Mouse (Mus musculus): ENCODE measurements around the gene Ube2h.

DNA sequence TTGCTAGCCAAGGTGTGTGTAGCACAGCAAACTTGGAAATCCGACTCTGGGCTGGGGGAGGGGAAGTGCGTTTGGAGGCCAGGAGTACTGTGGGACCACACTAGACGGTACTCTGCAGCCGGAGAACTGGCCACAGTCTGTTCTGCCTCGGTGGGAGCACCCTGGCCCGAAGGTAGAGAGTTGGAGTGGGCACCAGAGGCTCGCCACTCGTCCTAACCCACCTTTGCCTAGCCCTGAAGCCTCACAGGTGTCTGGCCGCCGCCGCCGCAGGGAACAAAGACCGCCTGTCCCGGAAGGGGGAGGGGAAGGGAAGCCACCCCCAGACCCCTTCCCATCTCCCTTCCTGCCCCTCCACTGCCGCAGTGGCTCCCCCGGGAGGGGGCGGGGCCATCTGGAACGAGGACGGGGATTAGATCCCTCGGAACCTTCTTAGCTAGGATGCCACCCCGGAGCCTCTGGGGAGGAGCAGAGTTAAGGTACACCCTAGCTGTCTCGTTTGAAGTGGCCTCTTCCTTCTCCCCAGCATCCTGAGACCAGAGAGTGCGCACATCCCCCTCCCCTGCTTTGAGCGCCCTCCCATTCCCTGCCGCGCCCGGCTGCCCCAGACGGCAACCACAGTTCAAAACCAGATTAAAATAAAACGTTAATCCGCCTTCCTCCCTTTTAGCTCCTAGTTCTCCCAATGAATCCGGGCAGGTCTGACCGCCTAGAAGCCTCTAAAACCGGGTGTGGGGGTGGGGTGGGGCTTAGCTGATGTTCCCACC lies 129.7 kb downstream of the Ube2h start:
- TF ChIP-seq POLR2A (IDR thresholded peaks at IDR 0.05; ENCODE audit: borderline replicate concordance, extremely low read depth, insufficient read depth, insufficient read length, poor library complexity, severe bottlenecking) (no peak), CTCF (IDR thresholded peaks at IDR 0.05; ENCODE audit: borderline replicate concordance, extremely low read depth, insufficient read depth, insufficient read length) (no peak)
